Mouse (Mus musculus) heart, embryonic 15.5 days (tissue): ENCODE measurements around the gene Acap1. TPM values are rescaled to one million over a fixed set of nuclear protein-coding genes. Genes with fewer than 3 reads are reported as not detected.
"Not testable (repeated sequence)": the region's sequence is repeated elsewhere in the genome, so short reads cannot be mapped to it uniquely, and the experiment has no call there.

Experiments used
- ATAC-seq: fragments of 200-750 bp; cut with Nextera tagmentation; replicated peaks from 2 replicates; pipeline ENCODE4 v1.8.0; 2017; ENCODE audit warnings: low read depth, moderate TSS enrichment; ENCODE audit not compliant: insufficient number of reproducible peaks, insufficient read depth, low FRiP score
- H3K27ac ChIP-seq: fragments of 300-500 bp; sonication (generic); 2 replicates; pipeline ENCODE4 v1.5.1; 2015; ENCODE audit warnings: mild to moderate bottlenecking, inconsistent platforms
- H3K27me3 ChIP-seq: fragments of 300-500 bp; sonication (generic); 2 replicates; pipeline ENCODE4 v1.6.1; 2015; ENCODE audit warnings: inconsistent platforms
- H3K36me3 ChIP-seq: fragments of 300-500 bp; sonication (generic); 2 replicates; pipeline ENCODE4 v1.6.1; 2015; ENCODE audit warnings: mild to moderate bottlenecking, inconsistent platforms
- H3K4me1 ChIP-seq: fragments of 300-500 bp; sonication (generic); replicated peaks from 2 replicates; pipeline ENCODE4 v1.6.1; 2015; ENCODE audit warnings: inconsistent platforms
- H3K4me2 ChIP-seq: fragments of 300-500 bp; sonication (generic); 2 replicates; pipeline ENCODE4 v1.6.1; 2015; ENCODE audit warnings: inconsistent platforms, mild to moderate bottlenecking, moderate library complexity
- H3K4me3 ChIP-seq: fragments of 300-500 bp; sonication (generic); 2 replicates; pipeline ENCODE4 v1.5.1; 2015; ENCODE audit warnings: mild to moderate bottlenecking, inconsistent platforms
- H3K9ac ChIP-seq: fragments of 300-500 bp; sonication (generic); 2 replicates; pipeline ENCODE4 v1.6.1; 2015; ENCODE audit warnings: mild to moderate bottlenecking, inconsistent platforms
- H3K9me3 ChIP-seq: fragments of 300-500 bp; sonication (generic); replicated peaks from 2 replicates; pipeline ENCODE4 v1.6.1; 2016; ENCODE audit warnings: inconsistent platforms
- WGBS: fragments of 180-500 bp; shearing (Covaris S2); methylation state at CpG from one replicate; pipeline ENCODE4 v1.1.7; 2015; ENCODE audit warnings: mixed read lengths; 5-methylcytosine and 5-hydroxymethylcytosine counted together
- polyA plus RNA-seq: library from polyadenylated mRNA; unstranded; fragments of >200 nt; fragmentation: Nextera tagmentation; extraction: Ambion mirVana; gene quantifications from 2 replicates; pipeline ENCODE4 v1.2.1, GENCODE M21; 2015

Gene Acap1
- polyA plus RNA-seq, 1 experiment from 2014 or later, result 4.5 TPM

DNA sequence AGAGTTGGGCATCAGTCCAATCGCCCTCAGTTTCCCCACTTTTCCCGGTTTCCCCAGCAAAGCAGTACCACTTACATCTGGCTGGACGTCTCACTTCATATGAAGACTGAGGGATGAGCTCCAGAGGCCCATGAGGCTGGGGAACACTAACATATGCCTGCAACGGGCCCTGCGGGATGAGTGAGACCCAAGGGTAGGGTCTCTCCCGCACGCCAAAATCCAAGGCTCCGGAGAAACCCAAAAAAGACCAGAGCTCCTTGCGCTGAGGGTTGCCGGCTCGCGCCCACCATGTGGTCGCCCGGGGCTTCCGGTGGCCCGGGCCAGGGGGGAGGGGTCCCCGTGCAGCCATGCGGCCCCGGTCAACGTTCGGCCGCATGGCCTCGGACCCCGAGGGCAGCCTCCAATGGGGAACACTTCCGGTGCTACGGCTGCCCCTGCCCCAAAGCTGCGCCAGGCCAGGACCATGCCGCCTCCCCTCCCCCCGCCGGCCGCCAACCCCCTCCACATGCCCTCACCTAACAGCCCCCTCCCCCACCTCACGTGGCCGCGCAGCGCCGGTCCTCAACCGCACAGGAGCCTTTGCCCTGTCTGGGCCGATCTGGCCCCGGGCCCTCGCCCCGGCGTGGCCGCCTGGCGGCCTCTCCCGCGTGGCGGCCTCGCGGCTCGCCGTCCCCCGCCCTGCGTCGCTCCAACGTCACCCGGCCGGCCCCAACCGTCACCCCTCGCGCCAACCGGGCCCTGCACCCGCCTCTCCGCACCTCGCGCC is 25.1 kb upstream of the Acap1 start:
- Histone ChIP-seq H3K4me3 (peak overlapping the region; percentile 96), H3K36me3 (peaks cover 36% of the 10 kb centered on the region), H3K9ac (peak overlapping the region; percentile 97), H3K9me3 (no peaks in the 10 kb centered on the region), H3K27me3 (no peaks in the 10 kb centered on the region), H3K27ac (peak overlapping the region; percentile 97), H3K4me1 (peaks cover 36% of the 10 kb centered on the region), H3K4me2 (peak overlapping the region; percentile 88)
- WGBS, result under 1% methylated on average over 61 of the region's 65 CpGs
- ATAC-seq, result peak; percentile 14

GRCm38 (mm10) chr11:69919661-69920265 is 24.4 kb upstream of the Acap1 start:
- ATAC-seq, result peak; percentile 23; the same call in 1 of the 2 replicates
- Histone ChIP-seq H3K4me1 (peaks cover 43% of the 10 kb centered on the region), H3K27me3 (no peaks in the 10 kb centered on the region)

GRCm38 (mm10) chr11:69919053-69919452 is 23.7 kb upstream of the Acap1 start:
- no peaks in the 10 kb centered on the region for H3K9me3 ChIP-seq
- 77% methylated on average over 9 of the region's 9 CpGs for WGBS
- H3K4me2 ChIP-seq, result peak overlapping the region; percentile 88
- peak overlapping the region; percentile 96 for H3K4me3 ChIP-seq
- H3K27me3 ChIP-seq, result no peaks in the 10 kb centered on the region
- ATAC-seq, result no peak
- H3K36me3 ChIP-seq, result peaks cover 41% of the 10 kb centered on the region
- H3K9ac ChIP-seq, result peak overlapping the region; percentile 97
- H3K27ac ChIP-seq, result peak overlapping the region; percentile 97
- H3K4me1 ChIP-seq, result peaks cover 49% of the 10 kb centered on the region

More at GRCm38 (mm10) chr11:69919661-69920265, 24.4 kb upstream of the Acap1 start:
- H3K9me3 ChIP-seq, result no peaks in the 10 kb centered on the region
- H3K4me2 ChIP-seq, result peak overlapping the region; percentile 88
- H3K36me3 ChIP-seq, result peaks cover 41% of the 10 kb centered on the region
- peak overlapping the region; percentile 97 for H3K9ac ChIP-seq
- H3K27ac ChIP-seq, result peak overlapping the region; percentile 97
- under 1% methylated on average over 17 of the region's 17 CpGs for WGBS
- H3K4me3 ChIP-seq, result peak overlapping the region; percentile 96

DNA sequence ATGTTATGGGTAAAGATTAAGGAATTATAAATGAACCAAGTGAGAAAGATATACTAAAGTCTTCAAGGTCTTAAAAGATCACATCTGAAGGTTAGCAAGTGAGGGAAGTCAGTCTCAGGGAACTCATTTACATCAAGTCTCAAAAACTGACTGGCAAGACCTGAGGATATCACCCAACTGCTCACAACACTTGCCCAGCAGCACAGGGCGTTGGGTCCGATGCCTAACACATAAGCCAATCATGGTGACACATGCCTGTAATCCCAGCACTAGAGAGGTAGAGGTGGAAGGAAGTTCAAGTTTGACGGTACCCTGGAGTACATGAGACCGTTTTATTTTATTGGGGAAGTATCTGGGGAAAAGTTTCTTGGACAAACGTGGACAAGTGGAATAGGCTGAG is 22.8 kb upstream of the Acap1 start:
- Histone ChIP-seq H3K27ac (no peak overlapping the region), H3K4me3 (no peak overlapping the region), H3K27me3 (no peaks in the 10 kb centered on the region), H3K9me3 (no peaks in the 10 kb centered on the region), H3K4me1 (peaks cover 54% of the 10 kb centered on the region), H3K36me3 (peaks cover 44% of the 10 kb centered on the region), H3K9ac (no peak overlapping the region), H3K4me2 (no peak overlapping the region)
- WGBS, result 79% methylated on average over 5 of the region's 5 CpGs
- ATAC-seq, result no peak

DNA sequence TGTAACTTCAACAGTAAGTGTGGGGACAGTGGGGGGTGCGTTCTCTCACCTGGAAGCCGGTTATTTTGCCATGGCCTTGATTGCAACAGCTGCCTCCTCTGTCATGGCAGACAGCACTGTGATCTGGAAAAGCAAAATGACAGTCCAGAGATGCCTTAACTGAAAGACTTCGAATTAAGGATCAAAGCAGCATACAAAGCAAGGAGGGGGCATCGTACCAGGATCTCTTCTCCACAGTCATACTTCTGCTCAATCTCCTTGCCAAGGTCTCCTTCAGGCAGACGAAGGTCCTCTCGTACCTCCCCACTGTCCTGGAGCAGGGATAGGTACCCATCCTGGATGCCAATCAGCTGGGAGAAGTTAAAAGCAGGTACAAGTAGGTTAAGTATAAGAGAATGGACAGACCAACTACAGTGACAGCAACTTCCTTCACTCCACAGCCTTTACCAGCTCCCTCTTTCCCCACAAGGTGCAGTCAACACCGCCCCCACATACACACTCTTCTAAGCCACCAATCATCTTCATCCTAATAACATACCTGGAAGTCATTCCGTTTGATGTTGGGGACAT is 22.1 kb upstream of the Acap1 start:
- 84% methylated on average over 8 of the region's 8 CpGs for WGBS
- Histone ChIP-seq H3K27ac (no peak overlapping the region), H3K9ac (no peak overlapping the region), H3K4me3 (no peak overlapping the region), H3K36me3 (peaks cover 49% of the 10 kb centered on the region), H3K27me3 (no peaks in the 10 kb centered on the region), H3K9me3 (no peaks in the 10 kb centered on the region), H3K4me2 (no peak overlapping the region), H3K4me1 (peaks cover 49% of the 10 kb centered on the region)
- ATAC-seq, result no peak

GRCm38 (mm10) chr11:69916652-69917378 is 21.5 kb upstream of the Acap1 start:
- H3K4me1 ChIP-seq, result peaks cover 45% of the 10 kb centered on the region
- not testable (repeated sequence) for ATAC-seq, H3K27ac ChIP-seq, H3K9me3 ChIP-seq, H3K4me3 ChIP-seq, H3K27me3 ChIP-seq, H3K4me2 ChIP-seq, H3K9ac ChIP-seq
- 51% methylated on average over 7 of the region's 7 CpGs for WGBS
- peaks cover 56% of the 10 kb centered on the region for H3K36me3 ChIP-seq

- Histone ChIP-seq H3K36me3 (peaks cover 65% of the 10 kb centered on the region), H3K4me2 (no peak overlapping the region), H3K27me3 (no peaks in the 10 kb centered on the region), H3K4me1 (peaks cover 45% of the 10 kb centered on the region), H3K9ac (no peak overlapping the region), H3K9me3 (no peaks in the 10 kb centered on the region), H3K4me3 (0 out of 2 replicates have a peak overlapping the region, but pooled peaks have one; percentile 83), H3K27ac (no peak overlapping the region)
- ATAC-seq, result no peak
- 57% methylated on average over 5 of the region's 5 CpGs for WGBS
These were observed 20.6 kb upstream of the Acap1 start for GRCm38 (mm10) chr11:69915667-69916627.

DNA sequence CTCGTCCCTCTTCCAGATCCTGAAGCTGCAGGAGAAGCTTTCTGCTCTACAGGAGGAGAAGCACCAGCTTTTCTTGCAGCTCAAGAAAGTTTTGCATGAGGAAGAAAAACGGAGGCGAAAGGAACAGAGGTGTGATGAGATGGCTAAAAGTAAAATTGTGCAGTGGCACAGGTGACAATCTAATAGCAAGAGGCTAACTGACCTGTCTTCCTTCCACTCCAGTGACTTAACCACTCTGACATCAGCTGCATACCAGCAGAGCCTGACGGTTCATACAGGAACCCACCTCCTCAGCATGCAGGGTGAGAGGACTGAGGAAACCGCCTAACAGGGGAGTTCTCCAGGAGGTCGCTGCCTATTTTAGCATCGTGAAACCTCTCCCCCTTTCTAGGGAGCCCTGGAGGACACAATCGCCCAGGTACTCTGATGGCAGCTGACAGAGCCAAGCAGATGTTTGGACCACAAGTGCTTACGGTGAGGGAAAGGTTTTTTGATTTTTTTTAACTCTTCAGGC is 19.6 kb upstream of the Acap1 start:
- Histone ChIP-seq H3K27ac (no peak overlapping the region), H3K4me3 (peak overlapping the region; percentile 83), H3K4me1 (peaks cover 45% of the 10 kb centered on the region), H3K27me3 (no peaks in the 10 kb centered on the region), H3K9ac (peak overlapping the region; percentile 79; the same call in 1 of the 2 replicates), H3K9me3 (no peaks in the 10 kb centered on the region), H3K36me3 (peaks cover 74% of the 10 kb centered on the region), H3K4me2 (peak overlapping the region; percentile 93)
- no peak for ATAC-seq
- 31% methylated on average over 9 of the region's 9 CpGs for WGBS

- peak overlapping the region; percentile 93 for H3K4me2 ChIP-seq
- H3K4me3 ChIP-seq, result peak overlapping the region; percentile 83
- H3K27ac ChIP-seq, result peak overlapping the region; percentile 91
- ATAC-seq, result no peak
- 2% methylated on average over 17 of the region's 17 CpGs for WGBS
- no peaks in the 10 kb centered on the region for H3K27me3 ChIP-seq
- H3K4me1 ChIP-seq, result peaks cover 42% of the 10 kb centered on the region
- H3K9me3 ChIP-seq, result no peaks in the 10 kb centered on the region
- H3K36me3 ChIP-seq, result peaks cover 80% of the 10 kb centered on the region
- H3K9ac ChIP-seq, result peak overlapping the region; percentile 79
These were observed 19.0 kb upstream of the Acap1 start for GRCm38 (mm10) chr11:69914372-69914764.
